Mouse (Mus musculus) heart, embryonic 14.5 days (tissue): ENCODE measurements around the gene Rho. TPM values are rescaled to one million over a fixed set of nuclear protein-coding genes. Genes with fewer than 3 reads are reported as not detected.
A peak's percentile ranks its signal among the peaks of the same experiment; 100 is the strongest.

Experiments used
- ATAC-seq: fragments of 200-750 bp; cut with Nextera tagmentation; 2 replicates; pipeline ENCODE4 v1.8.0; 2017; ENCODE audit warnings: low read depth, moderate TSS enrichment; ENCODE audit not compliant: insufficient number of reproducible peaks, insufficient read depth, low FRiP score
- H3K27ac ChIP-seq, 2 experiments: fragments of 200-500 bp in 1 of 2; fragments of 300-500 bp in 1 of 2; sonication (generic) in 1 of 2; replicated peaks in 1 of 2; 2 replicates each; pipeline ENCODE4 v1.5.1; 2012 to 2014; ENCODE audit warnings: low read depth in 2 of 2, low read length in 2 of 2, control low read depth in 1 of 2, mild to moderate bottlenecking in 1 of 2, mixed read lengths in 1 of 2; ENCODE audit not compliant: control insufficient read depth in 1 of 2, insufficient read depth in 1 of 2
- H3K27me3 ChIP-seq: fragments of 300-500 bp; sonication (generic); 2 replicates; pipeline ENCODE4 v1.6.1; 2014; ENCODE audit warnings: mild to moderate bottlenecking, low read length, control low read depth; ENCODE audit not compliant: control insufficient read depth, insufficient read depth
- H3K36me3 ChIP-seq: fragments of 300-500 bp; sonication (generic); 2 replicates; pipeline ENCODE4 v1.6.1; 2014; ENCODE audit warnings: mild to moderate bottlenecking, control low read depth, low read length, mixed read lengths; ENCODE audit not compliant: control insufficient read depth, insufficient read depth
- H3K4me1 ChIP-seq, 2 experiments: fragments of 200-500 bp in 1 of 2; fragments of 300-500 bp in 1 of 2; sonication (generic) in 1 of 2; 2 replicates each; pipeline ENCODE4 v1.6.1; 2012 to 2014; ENCODE audit warnings: low read length in 2 of 2, control low read depth in 1 of 2, mixed read lengths in 1 of 2; ENCODE audit not compliant: control insufficient read depth in 2 of 2, insufficient read depth in 2 of 2
- H3K4me2 ChIP-seq: fragments of 300-500 bp; sonication (generic); 2 replicates; pipeline ENCODE4 v1.6.1; 2014; ENCODE audit warnings: mild to moderate bottlenecking, low read length
- H3K4me3 ChIP-seq, 2 experiments: fragments of 200-500 bp in 1 of 2; fragments of 300-500 bp in 1 of 2; sonication (generic) in 1 of 2; 2 replicates each; pipeline ENCODE4 v1.5.1; 2012 to 2014; ENCODE audit warnings: low read length in 2 of 2, mild to moderate bottlenecking in 2 of 2, control low read depth in 1 of 2, low read depth in 1 of 2, moderate library complexity in 1 of 2; ENCODE audit not compliant: control insufficient read depth in 1 of 2, insufficient read depth in 1 of 2
- H3K9ac ChIP-seq: fragments of 300-500 bp; sonication (generic); 2 replicates; pipeline ENCODE4 v1.6.1; 2014; ENCODE audit warnings: mild to moderate bottlenecking, low read length
- H3K9me3 ChIP-seq: fragments of 300-500 bp; sonication (generic); 2 replicates; pipeline ENCODE4 v1.6.1; 2016; ENCODE audit warnings: low read length, control low read depth; ENCODE audit not compliant: control insufficient read depth
- WGBS: fragments of 180-500 bp; shearing (Covaris S2); extraction: QIAGEN DNeasy Blood & Tissue Kit; methylation state at CpG from one replicate; pipeline ENCODE4 v1.1.7; 2014; 5-methylcytosine and 5-hydroxymethylcytosine counted together
- polyA plus RNA-seq: library from polyadenylated mRNA; unstranded; fragments of >200 nt; fragmentation: Nextera tagmentation; extraction: Ambion mirVana; gene quantifications from 2 replicates; pipeline ENCODE4 v1.2.1, GENCODE M21; 2014

The Rho gene
- polyA plus RNA-seq, 1 experiment from 2014 or later = not detected

DNA sequence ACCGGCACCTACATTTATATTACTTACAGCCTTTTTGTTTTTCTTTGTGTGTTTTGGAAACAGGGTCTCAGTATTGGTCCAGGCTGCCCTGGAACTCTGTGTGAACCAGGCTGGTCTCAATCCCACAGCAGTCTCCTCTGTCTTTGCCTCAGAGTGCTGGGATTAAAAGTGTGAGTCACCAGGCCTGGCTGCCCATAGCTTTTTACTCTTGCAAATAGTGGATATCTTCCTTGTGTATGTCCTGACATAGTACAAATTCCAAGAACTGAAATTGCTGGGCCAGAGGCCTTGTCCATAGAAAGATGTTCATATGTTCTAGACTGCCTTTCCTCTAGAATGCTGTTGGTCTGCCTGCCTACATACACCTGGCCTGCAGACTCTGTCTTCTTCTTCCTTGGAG, 35.2 kb upstream of the Rho start:
- no peak overlapping the region for H3K27ac ChIP-seq

DNA sequence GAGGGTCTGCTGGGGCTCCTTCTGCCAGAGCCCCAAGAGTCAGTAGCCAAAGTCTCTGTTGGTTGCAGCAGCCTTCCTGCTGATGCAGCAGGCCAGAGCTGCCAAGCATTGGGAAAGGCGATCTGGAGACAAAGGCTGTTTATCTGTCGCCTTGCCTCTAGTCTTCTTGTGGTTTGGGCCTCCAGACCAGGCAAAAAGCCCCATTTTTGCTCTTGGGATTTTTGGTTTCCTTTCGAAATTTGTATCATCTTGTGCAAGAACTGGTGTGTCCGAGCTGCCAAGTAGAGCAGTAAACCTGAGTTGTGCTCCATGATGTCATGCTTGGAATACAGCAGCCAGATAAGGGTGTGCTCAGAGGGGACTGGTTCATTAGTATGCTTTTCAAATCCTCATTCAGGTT, 34.4 kb upstream of the Rho start:
- Histone ChIP-seq H3K36me3 (peaks cover 26% of the 10 kb centered on the region), H3K27me3 (no peaks in the 10 kb centered on the region), H3K4me2 (no peak overlapping the region), H3K9me3 (no peaks in the 10 kb centered on the region), H3K9ac (no peak overlapping the region), H3K4me3 (no peak overlapping the region), H3K4me1 (peaks cover 12 to 18% of the 10 kb centered on the region in 2 experiments), H3K27ac (no peak overlapping the region)
- no peak for ATAC-seq
- 62% methylated on average over 4 of the region's 4 CpGs for WGBS

More for the DNA sequence above, 35.2 kb upstream of the Rho start:
- no peaks in the 10 kb centered on the region for H3K9me3 ChIP-seq
- no peak for ATAC-seq
- H3K4me1 ChIP-seq = peaks cover 6 to 17% of the 10 kb centered on the region in 2 experiments
- no peak overlapping the region for H3K9ac ChIP-seq
- 80% methylated on average over 1 of the region's 1 CpGs for WGBS
- H3K27me3 ChIP-seq = no peaks in the 10 kb centered on the region
- no peak overlapping the region for H3K4me3 ChIP-seq
- H3K36me3 ChIP-seq = peaks cover 28% of the 10 kb centered on the region
- H3K4me2 ChIP-seq = no peak overlapping the region

DNA sequence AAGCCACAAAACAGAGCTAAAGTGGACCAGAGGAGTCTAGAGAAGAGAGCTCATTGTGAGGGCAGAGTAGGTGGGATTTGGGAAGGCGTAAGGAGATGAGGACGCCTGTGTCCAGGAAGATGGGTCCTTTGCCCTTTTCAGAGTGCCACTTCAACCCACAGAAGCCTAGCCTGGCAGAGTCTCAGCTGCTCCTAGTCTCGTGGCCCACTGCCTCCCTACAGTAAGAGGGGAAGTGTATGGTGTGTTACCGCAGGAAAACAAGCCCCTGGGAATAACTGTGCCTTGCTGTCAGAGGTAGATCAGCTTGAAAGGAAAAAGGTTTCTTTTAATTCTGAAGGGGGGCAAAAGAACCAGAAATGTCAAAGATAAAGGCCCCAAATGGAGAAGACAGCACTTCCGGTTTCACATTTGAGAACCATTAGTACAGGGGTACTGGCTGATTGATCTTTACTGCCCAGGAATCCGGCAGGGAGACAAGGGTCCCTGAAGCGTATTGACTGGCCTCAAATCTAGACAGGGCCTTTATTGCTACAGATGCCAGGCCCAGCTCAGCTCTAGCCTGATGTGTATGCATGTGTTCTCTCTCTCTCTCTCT, 33.5 kb upstream of the Rho start:
- H3K27ac ChIP-seq = no peak overlapping the region
- no peak overlapping the region for H3K4me3 ChIP-seq
- no peaks in the 10 kb centered on the region for H3K9me3 ChIP-seq
- H3K27me3 ChIP-seq = no peaks in the 10 kb centered on the region
- peaks cover 20% of the 10 kb centered on the region for H3K36me3 ChIP-seq
- H3K4me2 ChIP-seq = no peak overlapping the region
- WGBS = 81% methylated on average over 7 of the region's 7 CpGs
- H3K9ac ChIP-seq = no peak overlapping the region
- no peak for ATAC-seq
- peaks cover 12 to 18% of the 10 kb centered on the region in 2 experiments for H3K4me1 ChIP-seq

DNA sequence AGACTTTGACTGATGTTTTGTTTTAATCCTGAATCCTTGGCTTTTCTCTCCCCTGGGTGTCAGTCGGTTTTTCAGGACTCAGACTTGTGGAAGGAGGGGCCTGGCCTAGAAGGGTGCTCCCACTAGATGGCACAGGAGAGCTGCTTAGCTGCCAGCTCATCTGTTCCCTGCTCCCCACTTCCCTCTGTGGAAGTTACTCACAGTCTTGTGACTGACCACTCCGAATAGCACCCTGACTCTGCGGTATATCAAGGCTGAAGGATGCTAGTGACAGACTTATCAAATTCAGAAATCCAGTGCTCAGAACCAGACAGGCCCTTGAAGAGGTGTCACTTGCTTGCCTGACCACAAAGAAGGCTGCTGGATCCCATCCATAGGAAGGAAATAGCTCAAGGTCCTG, 30.5 kb upstream of the Rho start:
- Histone ChIP-seq H3K4me1 (peaks cover 14 to 18% of the 10 kb centered on the region in 2 experiments), H3K9ac (peak overlapping the region; percentile 38; the same call in 1 of the 2 replicates), H3K9me3 (no peaks in the 10 kb centered on the region), H3K36me3 (peaks cover 10% of the 10 kb centered on the region; the same call in 1 of the 2 replicates), H3K4me2 (no peak overlapping the region), H3K4me3 (no peak overlapping the region), H3K27me3 (no peaks in the 10 kb centered on the region), H3K27ac (peak overlapping the region; percentile 53 to 79; a peak in 3 of 4 replicates)
- 1% methylated on average over 3 of the region's 3 CpGs for WGBS
- ATAC-seq = 0 out of 2 replicates have a peak, but pooled peaks have one; percentile 52

GRCm38 (mm10) chr6:115901489-115901931, 30.0 kb upstream of the Rho start:
- peak overlapping the region; percentile 53 to 79 for H3K27ac ChIP-seq
- H3K9ac ChIP-seq = peak overlapping the region; percentile 38; the same call in 1 of the 2 replicates
- no peaks in the 10 kb centered on the region for H3K27me3 ChIP-seq
- H3K36me3 ChIP-seq = peaks cover 9% of the 10 kb centered on the region; the same call in 1 of the 2 replicates
- peaks cover 14 to 18% of the 10 kb centered on the region in 2 experiments for H3K4me1 ChIP-seq
- ATAC-seq = 0 out of 2 replicates have a peak, but pooled peaks have one; percentile 19
- H3K9me3 ChIP-seq = no peaks in the 10 kb centered on the region
- 64% methylated on average over 8 of the region's 8 CpGs for WGBS
- no peak overlapping the region for H3K4me2 ChIP-seq
- H3K4me3 ChIP-seq = no peak overlapping the region

DNA sequence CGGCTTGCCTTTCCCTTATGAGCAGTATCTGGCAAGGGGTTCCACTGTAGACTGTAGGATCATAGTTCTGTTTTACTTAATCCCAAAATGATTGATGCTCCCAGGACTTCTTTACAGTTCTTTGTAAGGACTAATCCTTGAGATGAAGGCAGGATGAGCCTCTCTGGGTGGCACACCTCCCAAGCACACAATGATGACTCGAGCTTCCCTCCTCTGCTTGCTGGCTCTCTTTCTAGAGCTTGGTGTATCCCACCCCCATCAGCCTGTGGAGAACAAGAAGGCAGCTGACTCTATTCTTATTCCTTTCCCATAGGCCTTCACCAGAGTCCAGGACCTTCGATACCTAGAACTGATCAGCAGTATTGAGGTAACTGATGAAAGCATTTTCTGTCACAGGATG, 29.0 kb upstream of the Rho start:
- no peak for ATAC-seq
- Histone ChIP-seq H3K9ac (no peak overlapping the region), H3K27me3 (no peaks in the 10 kb centered on the region), H3K27ac (no peak overlapping the region), H3K9me3 (no peaks in the 10 kb centered on the region), H3K4me3 (no peak overlapping the region), H3K4me1 (peaks cover 10 to 12% of the 10 kb centered on the region in 2 experiments), H3K4me2 (no peak overlapping the region), H3K36me3 (peaks cover 13% of the 10 kb centered on the region; the same call in 1 of the 2 replicates)
- WGBS = 79% methylated on average over 3 of the region's 3 CpGs

DNA sequence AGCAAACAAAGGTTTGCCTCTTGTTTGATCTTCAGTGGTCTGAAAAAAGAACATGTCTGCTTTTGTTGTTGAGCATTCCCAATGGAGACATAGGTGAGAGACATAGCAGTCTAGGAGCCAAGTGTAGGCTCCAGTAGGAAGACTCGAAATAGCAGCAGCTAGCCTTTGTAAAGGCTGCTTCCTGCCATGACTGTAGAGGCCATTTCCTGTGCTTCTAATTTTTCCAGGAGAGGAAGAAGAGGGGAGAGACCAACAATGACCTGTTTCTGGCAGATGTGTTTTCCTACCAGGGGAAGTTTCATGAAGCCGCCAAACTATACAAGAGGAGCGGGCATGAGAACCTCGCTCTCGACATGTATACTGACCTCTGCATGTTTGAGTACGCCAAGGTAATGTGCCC, 26.0 kb upstream of the Rho start:
- Histone ChIP-seq H3K27me3 (no peaks in the 10 kb centered on the region), H3K4me3 (no peak overlapping the region), H3K9me3 (no peaks in the 10 kb centered on the region), H3K9ac (no peak overlapping the region), H3K4me2 (no peak overlapping the region), H3K36me3 (peaks cover 13% of the 10 kb centered on the region; the same call in 1 of the 2 replicates), H3K27ac (peak overlapping the region; percentile 56 to 60), H3K4me1 (peaks cover 26 to 32% of the 10 kb centered on the region in 2 experiments)
- WGBS = 76% methylated on average over 6 of the region's 6 CpGs
- ATAC-seq = no peak
